Mouse (Mus musculus) C2C12 (cell line): Measurements from ENCODE around the gene Ank.

Experiments used
- CTCF ChIP-seq: IDR thresholded peaks from one replicate; pipeline ENCODE4 v1.5.1; 2011; ENCODE audit not compliant: control insufficient read depth, insufficient read depth, insufficient read length
- MAX ChIP-seq: IDR thresholded peaks from one replicate; pipeline ENCODE4 v1.6.1; 2011; ENCODE audit warnings: mild to moderate bottlenecking, control low read depth
- MYOD1 ChIP-seq: IDR thresholded peaks from one replicate; pipeline ENCODE4 v1.6.1; 2011; ENCODE audit warnings: low read depth; ENCODE audit not compliant: control insufficient read depth, insufficient read length
- MYOG ChIP-seq: IDR thresholded peaks from one replicate; pipeline ENCODE4 v1.6.1; 2011; ENCODE audit not compliant: control insufficient read depth, insufficient read length; ENCODE audit errors: extremely low read depth
- USF1 ChIP-seq: IDR thresholded peaks from one replicate; pipeline ENCODE4 v1.6.1; 2011; ENCODE audit warnings: low read depth, mild to moderate bottlenecking, control low read depth, moderate library complexity

DNA sequence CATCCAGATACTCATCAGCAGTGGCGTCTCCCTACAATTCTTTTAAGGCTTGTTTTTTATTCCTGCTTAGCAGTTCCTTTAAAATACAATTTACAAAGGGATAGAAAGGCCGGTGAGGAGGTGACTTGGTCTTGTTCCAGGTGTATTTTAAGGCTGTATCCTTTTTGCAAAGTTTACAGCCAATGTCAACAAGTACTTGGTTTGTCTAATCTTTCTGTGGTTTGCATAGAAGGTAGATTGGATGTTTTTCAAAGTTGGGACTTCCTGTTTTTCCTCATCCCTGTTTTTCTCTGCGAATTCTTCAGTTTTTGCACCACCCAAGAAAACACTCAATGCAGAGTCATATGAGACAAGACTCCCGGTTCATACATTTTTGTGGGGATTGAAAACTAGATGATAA, 62.4 kb downstream of the Ank start:
- TF ChIP-seq CTCF, result no peak
- TF ChIP-seq MAX, result no peak
- no peak for TF ChIP-seq MYOG
- TF ChIP-seq USF1, result no peak
- TF ChIP-seq MYOD1, result no peak
